Mouse (Mus musculus) neural tube, embryonic 15.5 days (tissue): ENCODE measurements around the gene Fgf15. TPM values are rescaled to one million over a fixed set of nuclear protein-coding genes. Genes with fewer than 3 reads are reported as not detected.
A peak's percentile ranks its signal among the peaks of the same experiment; 100 is the strongest.

Experiments used
- ATAC-seq: fragments of 200-750 bp; cut with Nextera tagmentation; 2 replicates; pipeline ENCODE4 v1.8.0; 2017; ENCODE audit warnings: mild to moderate bottlenecking, moderate TSS enrichment, moderate library complexity; ENCODE audit not compliant: low FRiP score
- H3K27ac ChIP-seq: fragments of 300-500 bp; sonication (generic); replicated peaks from 2 replicates; pipeline ENCODE4 v1.5.1; 2015; ENCODE audit warnings: mild to moderate bottlenecking, inconsistent platforms
- H3K27me3 ChIP-seq: fragments of 300-500 bp; sonication (generic); replicated peaks from 2 replicates; pipeline ENCODE4 v1.6.1; 2015; ENCODE audit warnings: inconsistent platforms
- H3K36me3 ChIP-seq: fragments of 300-500 bp; sonication (generic); 2 replicates; pipeline ENCODE4 v1.6.1; 2015; ENCODE audit warnings: inconsistent platforms
- H3K4me1 ChIP-seq: fragments of 300-500 bp; sonication (generic); 2 replicates; pipeline ENCODE4 v1.6.1; 2015; ENCODE audit warnings: inconsistent platforms
- H3K4me2 ChIP-seq: fragments of 300-500 bp; sonication (generic); 2 replicates; pipeline ENCODE4 v1.6.1; 2015; ENCODE audit warnings: inconsistent platforms, mild to moderate bottlenecking, moderate library complexity
- H3K4me3 ChIP-seq: fragments of 300-500 bp; sonication (generic); replicated peaks from 2 replicates; pipeline ENCODE4 v1.5.1; 2015; ENCODE audit warnings: mild to moderate bottlenecking, inconsistent platforms
- H3K9ac ChIP-seq: fragments of 300-500 bp; sonication (generic); replicated peaks from 2 replicates; pipeline ENCODE4 v1.6.1; 2015; ENCODE audit warnings: mild to moderate bottlenecking, inconsistent platforms
- H3K9me3 ChIP-seq: fragments of 300-500 bp; sonication (generic); replicated peaks from 2 replicates; pipeline ENCODE4 v1.6.1; 2016; ENCODE audit warnings: inconsistent platforms
- WGBS: fragments of 180-500 bp; shearing (Covaris S2); methylation state at CpG from one replicate; pipeline ENCODE4 v1.1.7; 2015; ENCODE audit warnings: mixed read lengths; 5-methylcytosine and 5-hydroxymethylcytosine counted together
- polyA plus RNA-seq: library from polyadenylated mRNA; unstranded; fragments of >200 nt; fragmentation: Nextera tagmentation; extraction: Ambion mirVana; gene quantifications from 2 replicates; pipeline ENCODE4 v1.2.1, GENCODE M21; 2015

Fgf15 gene
- polyA plus RNA-seq, 1 experiment from 2014 or later = 7.8 TPM

- no peaks in the 10 kb centered on the region for H3K9me3 ChIP-seq
- peak overlapping the region; percentile 87 for H3K4me3 ChIP-seq
- peaks cover 22% of the 10 kb centered on the region for H3K36me3 ChIP-seq
- H3K9ac ChIP-seq = peak overlapping the region; percentile 94
- WGBS = 6% methylated on average over 17 of the region's 17 CpGs
- H3K4me1 ChIP-seq = peaks cover 15% of the 10 kb centered on the region
- no peaks in the 10 kb centered on the region for H3K27me3 ChIP-seq
- peak overlapping the region; percentile 87 for H3K4me2 ChIP-seq
- ATAC-seq = peak; percentile 89
- peak overlapping the region; percentile 90 for H3K27ac ChIP-seq
Observed at GRCm38 (mm10) chr7:144914296-144914947, 18.1 kb downstream of the Fgf15 start.

- whole genome bisulfite sequencing = under 1% methylated on average over 55 of the region's 55 CpGs
- Histone ChIP-seq H3K9ac (peak within 1 kb of the TSS; percentile 94), H3K27me3 (no peaks in the 10 kb centered on the region), H3K4me3 (peak within 1 kb of the TSS; percentile 87), H3K36me3 (peaks cover 29% of the 10 kb centered on the region), H3K4me1 (peaks cover 15% of the 10 kb centered on the region), H3K4me2 (peak within 1 kb of the TSS; percentile 87), H3K9me3 (no peaks in the 10 kb centered on the region), H3K27ac (peak within 1 kb of the TSS; percentile 90)
- peak; percentile 92 for ATAC-seq
Observed at GRCm38 (mm10) chr7:144914948-144915750, 18.8 kb downstream of the Fgf15 start, which contains the start of gene LTO1. TSS of gene LTO1 (plus strand) at chr7:144915100.

GRCm38 (mm10) chr7:144918823-144919222, 22.5 kb downstream of the Fgf15 start:
- no peak overlapping the region for H3K9ac ChIP-seq
- no peaks in the 10 kb centered on the region for H3K9me3 ChIP-seq
- 68% methylated on average over 1 of the region's 1 CpGs for WGBS
- no peak overlapping the region for H3K4me2 ChIP-seq
- no peak overlapping the region for H3K27ac ChIP-seq
- no peak overlapping the region for H3K4me3 ChIP-seq
- H3K4me1 ChIP-seq = peaks cover 15% of the 10 kb centered on the region
- no peak for ATAC-seq
- peaks cover 52% of the 10 kb centered on the region for H3K36me3 ChIP-seq
- H3K27me3 ChIP-seq = no peaks in the 10 kb centered on the region

- no peak overlapping the region for H3K4me2 ChIP-seq
- no peak overlapping the region; the same call in 1 of the 2 replicates for H3K9ac ChIP-seq
- peaks cover 7% of the 10 kb centered on the region; the same call in 1 of the 2 replicates for H3K36me3 ChIP-seq
- no peaks in the 10 kb centered on the region for H3K27me3 ChIP-seq
- no peak overlapping the region for H3K4me3 ChIP-seq
- H3K27ac ChIP-seq = no peak overlapping the region
- ATAC-seq = no peak
- no peaks in the 10 kb centered on the region for H3K9me3 ChIP-seq
- 80% methylated on average over 2 of the region's 2 CpGs for WGBS
- peaks cover 9% of the 10 kb centered on the region for H3K4me1 ChIP-seq
Observed at GRCm38 (mm10) chr7:144927591-144927990, 31.3 kb downstream of the Fgf15 start.

- Histone ChIP-seq H3K27ac (no peak overlapping the region), H3K27me3 (no peaks in the 10 kb centered on the region), H3K4me3 (no peak overlapping the region), H3K4me2 (no peak overlapping the region), H3K9me3 (no peaks in the 10 kb centered on the region), H3K4me1 (peaks cover 9% of the 10 kb centered on the region), H3K36me3 (peaks cover 4% of the 10 kb centered on the region; the same call in 1 of the 2 replicates), H3K9ac (no peak overlapping the region; the same call in 1 of the 2 replicates)
- ATAC-seq = no peak
- 72% methylated on average over 4 of the region's 4 CpGs for WGBS
Observed at GRCm38 (mm10) chr7:144928009-144928888, 31.9 kb downstream of the Fgf15 start.

- peaks cover 9% of the 10 kb centered on the region for H3K4me1 ChIP-seq
- H3K27me3 ChIP-seq = no peaks in the 10 kb centered on the region
- H3K4me3 ChIP-seq = no peak overlapping the region
- H3K9me3 ChIP-seq = no peaks in the 10 kb centered on the region
- H3K9ac ChIP-seq = no peak overlapping the region
- 84% methylated on average over 6 of the region's 6 CpGs for WGBS
- H3K4me2 ChIP-seq = no peak overlapping the region
- ATAC-seq = no peak
- no peak overlapping the region for H3K27ac ChIP-seq
- H3K36me3 ChIP-seq = no peaks in the 10 kb centered on the region
Observed at GRCm38 (mm10) chr7:144928889-144929210, 32.5 kb downstream of the Fgf15 start.

GRCm38 (mm10) chr7:144929506-144929905, 33.2 kb downstream of the Fgf15 start:
- peaks cover 9% of the 10 kb centered on the region for H3K4me1 ChIP-seq
- no peaks in the 10 kb centered on the region for H3K27me3 ChIP-seq
- H3K4me2 ChIP-seq = no peak overlapping the region
- no peaks in the 10 kb centered on the region for H3K9me3 ChIP-seq
- no peaks in the 10 kb centered on the region for H3K36me3 ChIP-seq
- no peak overlapping the region for H3K27ac ChIP-seq
- ATAC-seq = no peak
- 80% methylated on average over 8 of the region's 8 CpGs for WGBS
- H3K9ac ChIP-seq = no peak overlapping the region
- no peak overlapping the region for H3K4me3 ChIP-seq

- no peak overlapping the region for H3K4me3 ChIP-seq
- no peaks in the 10 kb centered on the region for H3K9me3 ChIP-seq
- H3K27ac ChIP-seq = no peak overlapping the region
- 28% methylated on average over 5 of the region's 5 CpGs for WGBS
- no peaks in the 10 kb centered on the region for H3K36me3 ChIP-seq
- H3K4me1 ChIP-seq = peaks cover 9% of the 10 kb centered on the region
- no peak overlapping the region for H3K9ac ChIP-seq
- no peak for ATAC-seq
- H3K27me3 ChIP-seq = no peaks in the 10 kb centered on the region
- no peak overlapping the region for H3K4me2 ChIP-seq
Observed at GRCm38 (mm10) chr7:144929931-144930330, 33.6 kb downstream of the Fgf15 start.

- 25% methylated on average over 3 of the region's 3 CpGs for WGBS
- Histone ChIP-seq H3K4me1 (peaks cover 19% of the 10 kb centered on the region), H3K9me3 (no peaks in the 10 kb centered on the region), H3K4me3 (no peak overlapping the region), H3K27me3 (no peaks in the 10 kb centered on the region), H3K36me3 (no peaks in the 10 kb centered on the region), H3K27ac (no peak overlapping the region), H3K9ac (no peak overlapping the region), H3K4me2 (no peak overlapping the region)
- ATAC-seq = no peak
Observed at GRCm38 (mm10) chr7:144931778-144932177, 35.4 kb downstream of the Fgf15 start.

- peaks cover 25% of the 10 kb centered on the region for H3K4me1 ChIP-seq
- no peaks in the 10 kb centered on the region for H3K36me3 ChIP-seq
- H3K4me3 ChIP-seq = no peak overlapping the region
- no peak for ATAC-seq
- no peaks in the 10 kb centered on the region for H3K27me3 ChIP-seq
- no peak overlapping the region for H3K9ac ChIP-seq
- no peak overlapping the region for H3K27ac ChIP-seq
- H3K4me2 ChIP-seq = no peak overlapping the region
- WGBS = 75% methylated on average over 18 of the region's 18 CpGs
- no peaks in the 10 kb centered on the region for H3K9me3 ChIP-seq
Observed at GRCm38 (mm10) chr7:144932389-144932937, 36.1 kb downstream of the Fgf15 start.

- Histone ChIP-seq H3K4me2 (no peak overlapping the region), H3K4me1 (peaks cover 33% of the 10 kb centered on the region), H3K27ac (no peak overlapping the region), H3K27me3 (0 out of 2 replicates have a peak, but pooled peaks cover 5% of the 10 kb centered on the region), H3K4me3 (no peak overlapping the region), H3K9me3 (no peaks in the 10 kb centered on the region), H3K36me3 (no peaks in the 10 kb centered on the region), H3K9ac (no peak overlapping the region)
- ATAC-seq = no peak
- WGBS = 84% methylated on average over 3 of the region's 3 CpGs
Observed at GRCm38 (mm10) chr7:144933336-144933735, 37.0 kb downstream of the Fgf15 start.
